Mouse (Mus musculus): ENCODE measurements around the gene Kctd4. TPM values are rescaled to one million over a fixed set of nuclear protein-coding genes. Genes with fewer than 3 reads are reported as not detected.
"Not testable (repeated sequence)": the region's sequence is repeated elsewhere in the genome, so short reads cannot be mapped to it uniquely, and the experiment has no call there.

Kctd4 gene
- not detected for total RNA-seq (2021)
- long read RNA-seq, experiment 1, result 0 reads
- long read RNA-seq, experiment 2, result 0 reads

- no peak for DNase-seq
Measured at GRCm38 (mm10) chr14:75954766-75955165, at the start of gene Kctd4. Kctd4 (plus strand) TSS chr14:75955009.

DNA sequence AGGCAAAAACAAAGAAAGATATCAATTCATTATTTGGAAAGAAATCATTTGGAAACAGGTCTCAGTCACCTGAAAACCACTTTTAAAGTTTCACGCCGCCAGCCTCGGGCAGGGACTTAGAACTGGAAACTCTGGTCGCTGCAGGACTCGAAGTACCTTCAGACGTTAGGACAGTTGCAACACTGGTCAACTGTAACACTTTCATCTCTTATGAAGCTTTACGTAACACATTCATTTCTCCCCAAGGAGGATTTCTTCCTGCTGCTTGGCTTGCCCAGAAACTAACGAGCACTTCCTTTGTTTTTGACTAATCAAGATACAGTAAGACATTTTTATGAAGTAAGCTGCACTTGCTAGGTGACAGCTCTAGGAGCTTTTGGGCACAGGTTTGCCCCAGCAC is 47.9 kb upstream of the Kctd4 start:
- no peak for DNase-seq

DNA sequence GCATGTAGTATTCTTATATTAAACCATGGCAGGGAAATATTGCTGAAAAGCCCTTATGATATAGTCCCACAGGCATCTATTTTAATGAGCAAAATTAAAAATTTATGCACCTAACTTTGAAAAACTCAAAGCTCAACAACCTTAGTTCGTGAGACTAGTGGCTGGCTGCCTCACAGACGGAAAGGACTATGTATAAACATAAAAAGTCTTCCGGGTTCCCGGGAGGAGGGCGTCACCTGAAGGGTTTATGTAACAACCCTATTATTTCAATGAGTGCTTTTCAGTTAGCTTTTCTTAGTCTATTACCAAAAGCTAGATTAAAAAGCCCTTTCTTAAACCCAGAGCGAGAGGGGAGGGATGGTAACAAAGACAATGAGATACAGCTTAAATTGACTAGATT is 42.8 kb upstream of the Kctd4 start:
- DNase-seq, result no peak

- no peak for DNase-seq
Measured at GRCm38 (mm10) chr14:75912665-75913064, 42.1 kb upstream of the Kctd4 start.

- no peak for DNase-seq
Measured at GRCm38 (mm10) chr14:75923314-75924052, 31.3 kb upstream of the Kctd4 start.

DNA sequence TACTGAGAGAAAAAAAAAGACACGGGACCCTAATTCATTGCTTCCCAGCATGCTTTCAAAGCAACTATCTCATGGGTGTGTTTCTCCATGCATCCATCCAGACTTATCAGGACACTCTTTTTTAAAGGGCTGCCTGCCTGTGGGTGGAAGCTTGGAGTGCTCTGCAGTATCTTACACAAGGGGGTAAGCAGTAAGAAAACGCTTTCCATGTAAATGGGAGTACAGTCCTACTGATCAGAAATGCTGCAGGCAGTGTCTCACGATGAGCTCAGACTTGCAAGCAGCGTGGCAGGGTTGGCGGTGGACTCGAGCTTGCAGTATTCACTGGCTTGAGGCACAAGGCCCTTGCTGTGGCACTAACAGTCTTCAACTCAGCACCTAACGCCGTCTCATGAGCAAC is 25.1 kb upstream of the Kctd4 start:
- DNase-seq, result not testable (repeated sequence)

DNA sequence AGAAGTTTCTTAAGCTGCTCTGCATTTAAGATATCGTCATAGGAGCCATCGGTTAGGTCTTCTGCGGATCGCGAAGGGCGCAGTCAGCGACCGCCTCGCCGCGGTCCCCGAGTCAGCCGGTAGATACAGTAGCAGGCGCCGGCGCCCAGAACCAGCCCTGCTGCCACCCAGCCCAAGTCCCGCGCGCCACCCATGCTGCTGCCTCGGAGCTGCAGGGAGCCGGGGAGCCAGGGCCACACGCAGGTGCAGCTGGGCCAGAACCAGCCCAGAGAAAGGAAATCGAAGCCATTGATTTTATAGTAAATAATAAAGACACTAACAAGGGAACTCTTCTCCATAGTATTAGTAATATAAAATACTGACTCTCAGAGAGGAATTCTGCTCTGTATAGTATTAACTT is 23.5 kb upstream of the Kctd4 start:
- peak; percentile 29 to 32 for DNase-seq

- no peak for DNase-seq
Measured at GRCm38 (mm10) chr14:75934359-75934758, 20.4 kb upstream of the Kctd4 start.

DNA sequence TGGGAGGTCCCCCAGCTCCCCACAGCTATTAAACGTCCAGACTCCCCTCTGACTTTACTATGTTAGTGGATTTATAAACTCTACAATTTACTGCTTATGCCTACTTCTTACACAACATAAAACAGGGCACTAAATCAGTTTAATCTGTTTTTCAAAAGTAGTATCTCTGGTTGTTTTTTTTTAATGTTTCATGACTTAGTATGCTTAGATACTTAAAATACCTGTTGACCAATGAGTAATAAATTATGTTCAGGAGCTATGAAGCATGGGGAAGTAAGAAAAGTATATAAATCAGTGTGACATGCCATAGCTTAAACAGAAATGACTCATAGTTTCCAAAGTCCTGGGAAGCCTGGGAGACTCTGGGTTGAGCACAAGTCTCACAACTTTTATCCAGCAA is 17.1 kb upstream of the Kctd4 start:
- no peak for DNase-seq

GRCm38 (mm10) chr14:75941500-75941899 is 13.3 kb upstream of the Kctd4 start:
- no peak for DNase-seq

GRCm38 (mm10) chr14:75942365-75942764 is 12.4 kb upstream of the Kctd4 start:
- DNase-seq, result no peak

GRCm38 (mm10) chr14:75947674-75948073 is 7.1 kb upstream of the Kctd4 start:
- no peak for DNase-seq

DNA sequence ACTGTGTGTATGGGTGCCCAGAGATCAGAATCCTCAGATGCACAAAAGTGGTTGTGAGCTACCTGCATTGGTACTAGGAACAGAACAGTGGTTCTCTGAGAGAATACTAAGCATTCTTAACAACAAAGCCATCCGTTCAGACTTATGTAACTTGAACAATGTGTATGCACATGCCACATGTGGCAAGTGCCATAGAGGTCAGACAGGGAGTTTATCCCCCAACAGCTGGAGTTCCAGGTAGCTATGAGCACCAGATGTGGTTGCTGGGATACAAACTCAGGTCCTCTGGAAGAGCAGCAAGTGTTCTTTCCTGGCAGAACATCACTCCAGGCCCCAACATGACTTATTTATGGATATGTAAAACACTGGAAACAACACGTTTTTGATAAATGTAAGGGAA is 1.8 kb upstream of the Kctd4 start:
- DNase-seq, result no peak

DNA sequence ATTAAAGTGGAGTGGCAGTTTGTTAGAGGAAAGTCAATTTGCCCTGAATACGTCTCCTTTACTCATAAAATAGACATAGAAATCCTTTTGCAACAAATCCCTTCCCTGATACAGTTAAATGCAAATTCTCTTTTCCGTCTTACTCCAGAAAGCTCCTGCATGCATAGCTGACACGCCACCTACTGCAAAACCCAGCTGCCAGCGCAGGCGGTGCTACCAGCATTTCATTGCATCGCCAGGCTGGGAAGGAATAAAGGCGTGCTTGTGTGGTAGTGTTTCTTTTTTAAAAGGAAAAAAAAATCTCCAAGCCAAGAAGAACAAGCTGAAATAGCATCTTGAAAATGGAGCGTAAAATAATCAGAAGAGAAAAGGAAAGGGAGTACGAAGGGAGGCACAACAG is 7.4 kb downstream of the Kctd4 start:
- no peak for DNase-seq

GRCm38 (mm10) chr14:75963215-75963614 is 8.4 kb downstream of the Kctd4 start:
- DNase-seq, result no peak

GRCm38 (mm10) chr14:75964000-75964399 is 9.2 kb downstream of the Kctd4 start:
- DNase-seq, result no peak

GRCm38 (mm10) chr14:75964433-75964832 is 9.6 kb downstream of the Kctd4 start:
- no peak for DNase-seq

DNA sequence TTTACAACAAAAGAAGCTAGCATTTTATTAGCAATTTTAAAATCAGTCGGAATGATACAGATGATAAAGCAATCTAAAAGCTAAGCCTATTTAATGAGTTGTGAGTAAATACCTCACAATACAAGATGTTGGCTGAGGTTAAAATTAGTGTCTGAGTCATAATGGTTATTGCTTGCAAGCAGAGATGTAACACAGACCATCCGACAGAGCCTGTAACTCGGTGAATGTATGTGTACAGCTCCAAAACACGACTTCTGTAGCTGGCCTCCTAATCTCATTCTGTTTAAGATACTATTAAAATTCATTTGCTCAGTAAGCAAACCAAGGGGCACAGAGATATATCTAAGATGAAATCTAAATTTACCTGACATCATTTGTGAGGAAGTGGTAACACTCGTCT is 12.5 kb downstream of the Kctd4 start:
- DNase-seq, result no peak

- DNase-seq, result no peak
Measured at GRCm38 (mm10) chr14:75976107-75976506, 21.3 kb downstream of the Kctd4 start.

GRCm38 (mm10) chr14:75981231-75981630 is 26.4 kb downstream of the Kctd4 start:
- no peak for DNase-seq

- DNase-seq, result no peak
Measured at GRCm38 (mm10) chr14:75983891-75984290, 29.1 kb downstream of the Kctd4 start.

- no peak for DNase-seq
Measured at GRCm38 (mm10) chr14:75985112-75985511, 30.3 kb downstream of the Kctd4 start.

- no peak for DNase-seq
Measured at GRCm38 (mm10) chr14:75986878-75987483, 32.2 kb downstream of the Kctd4 start.

- DNase-seq, result no peak
Measured at GRCm38 (mm10) chr14:75989168-75989567, 34.4 kb downstream of the Kctd4 start.
